ENCODE assay signal across 8 mouse cellular contexts in genomic region chr9:92541977-92542561, GRCm38 (mm10). TPM values are rescaled to one million over a fixed set of nuclear protein-coding genes. Genes with fewer than 3 reads are reported as not detected.
DNase-seq lines count a peak whose midpoint lies in the region; ATAC-seq lines count a peak whose summit lies in the region.

Gene Plod2 (plus strand): TSS chr9:92542223.

- H3K9me3 ChIP-seq in embryonic facial prominence, embryonic 11.5 days (replicated peaks; ENCODE audit: control insufficient read depth, low read length) = no peaks in the 10 kb centered on the region
- H3K9me3 ChIP-seq in liver, embryonic 11.5 days (ENCODE audit: control insufficient read depth, low read length) = no peaks in the 10 kb centered on the region

- no peaks in the 10 kb centered on the region for H3K36me3 ChIP-seq in embryonic facial prominence, embryonic 11.5 days (replicated peaks; ENCODE audit: control insufficient read depth, insufficient read depth, low read depth, low read length)
- H3K36me3 ChIP-seq in liver, embryonic 11.5 days (ENCODE audit: control insufficient read depth, insufficient read depth, low read length) = no peaks in the 10 kb centered on the region
- H3K36me3 ChIP-seq in splenic B cell, adult 2 months (ENCODE audit: control insufficient read depth, insufficient read depth, low read length, poor library complexity, severe bottlenecking) = no peaks in the 10 kb centered on the region

- peak within 1 kb of the TSS; percentile 73 for H3K27ac ChIP-seq in embryonic facial prominence, embryonic 11.5 days (replicated peaks; ENCODE audit: low read depth, low read length)
- peak within 1 kb of the TSS; percentile 64; the same call in 1 of the 2 replicates for H3K27ac ChIP-seq in liver, embryonic 11.5 days (ENCODE audit: low read depth, low read length)

- H3K9ac ChIP-seq in embryonic facial prominence, embryonic 11.5 days (replicated peaks; ENCODE audit: low read length) = peak within 1 kb of the TSS; percentile 90
- H3K9ac ChIP-seq in liver, embryonic 11.5 days (ENCODE audit: low read depth, low read length) = peak within 1 kb of the TSS; percentile 61

- no peaks in the 10 kb centered on the region for H3K4me1 ChIP-seq in embryonic facial prominence, embryonic 11.5 days (ENCODE audit: control insufficient read depth, insufficient read depth, low read length)
- H3K4me1 ChIP-seq in liver, embryonic 11.5 days (replicated peaks; ENCODE audit: control insufficient read depth, insufficient read depth, low read length) = no peaks in the 10 kb centered on the region; the same call in 1 of the 2 replicates

- WGBS in embryonic facial prominence, embryonic 11.5 days = under 1% methylated on average over 63 of the region's 67 CpGs
- under 1% methylated on average over 65 of the region's 67 CpGs for WGBS in liver, embryonic 11.5 days

- peak within 1 kb of the TSS; percentile 86 for H3K4me3 ChIP-seq in embryonic facial prominence, embryonic 11.5 days (ENCODE audit: low read depth, low read length)
- H3K4me3 ChIP-seq in liver, embryonic 11.5 days (ENCODE audit: low read depth, low read length) = peak within 1 kb of the TSS; percentile 71

- H3K4me2 ChIP-seq in embryonic facial prominence, embryonic 11.5 days (ENCODE audit: low read depth, low read length) = peak within 1 kb of the TSS; percentile 79
- peak within 1 kb of the TSS; percentile 89 for H3K4me2 ChIP-seq in liver, embryonic 11.5 days

- H3K27me3 ChIP-seq in embryonic facial prominence, embryonic 11.5 days (ENCODE audit: control insufficient read depth, insufficient read depth, low read length) = no peaks in the 10 kb centered on the region
- no peaks in the 10 kb centered on the region; the same call in 1 of the 2 replicates for H3K27me3 ChIP-seq in liver, embryonic 11.5 days (replicated peaks; ENCODE audit: control insufficient read depth, insufficient read depth, low read length)
- H3K27me3 ChIP-seq in splenic B cell, adult 2 months (ENCODE audit: control insufficient read depth, insufficient read depth, low read length, poor library complexity, severe bottlenecking) = no peaks in the 10 kb centered on the region

- peak; percentile 59 for DNase-seq in 3T3-L1 (ENCODE audit: low read depth, low spot score)
- peak; percentile 91 for DNase-seq in adrenal gland, postnatal 10 days
- peak; percentile 83 for DNase-seq in embryonic facial prominence, embryonic 11.5 days (ENCODE audit: low spot score)
- peak; percentile 88 to 91 for DNase-seq in heart, adult 18-20 months
- peak; percentile 56 for DNase-seq in kidney, adult 11 months
- peak; percentile 76 for DNase-seq in liver, embryonic 11.5 days (ENCODE audit: low spot score)
- peak; percentile 2 for DNase-seq in splenic B cell, adult 2 months (ENCODE audit: low read depth, low spot score)

- ATAC-seq in embryonic facial prominence, embryonic 11.5 days (replicated peaks; ENCODE audit: insufficient number of reproducible peaks, low FRiP score, low TSS enrichment, low read depth) = peak; percentile 93
- ATAC-seq in liver, embryonic 11.5 days (replicated peaks; ENCODE audit: low FRiP score) = peak; percentile 89
- ATAC-seq in monocyte, adult 5-6 weeks (replicated peaks; ENCODE audit: insufficient number of reproducible peaks, low FRiP score, low TSS enrichment, poor library complexity, severe bottlenecking) = 0 out of 2 replicates have a peak, but pooled peaks have one; percentile 27

RNA-seq across cellular contexts. Expression of gene Plod2, which starts in this region (rescaled TPM):
- total RNA-seq in adrenal gland, postnatal 10 days (2021) = 100 to 1,000 TPM in 1 of 2 experiments, 10 to 100 TPM in 1; 95.6 to 128 TPM
- polyA plus RNA-seq in embryonic facial prominence, embryonic 11.5 days (2014; fragmentation: Nextera tagmentation; extraction: Ambion mirVana) = 49.1 and 58.1 TPM in 2 replicates
- total RNA-seq in heart, adult 18-20 months (2021) = 10 to 100 TPM; 19.2 to 20.8 TPM
- polyA plus RNA-seq in liver, embryonic 11.5 days (2014; fragmentation: Nextera tagmentation; extraction: Ambion mirVana) = 17.3 and 17.4 TPM in 2 replicates
- total RNA-seq in monocyte, adult 5-6 weeks (2017) = 2.6 to 15.1 TPM (median 3.5 TPM) in 3 replicates

Comparison
In these comparisons a context has a peak if more than half of its experiments do, and no peak if none do; other contexts are left out.
1. Peak in every context shown above with its lines: DNase-seq, ATAC-seq, H3K4me3 ChIP-seq and H3K27ac ChIP-seq.
2. DNase-seq: peak in every context shown above with its lines; median percentile 91 in adrenal gland, postnatal 10 days; 90 in heart, adult 18-20 months; 83 in embryonic facial prominence, embryonic 11.5 days; 76 in liver, embryonic 11.5 days; 59 in 3T3-L1; 56 in kidney, adult 11 months; 2 in splenic B cell, adult 2 months.
3. ATAC-seq: peak in every context shown above with its lines; median percentile 93 in embryonic facial prominence, embryonic 11.5 days; 89 in liver, embryonic 11.5 days; 27 in monocyte, adult 5-6 weeks.